Mouse (Mus musculus) 3134 (cell line): ENCODE data around the gene Tram2.

Experiments
- DNase-seq: peaks from one replicate; pipeline ENCODE4 v3.0.0-alpha.2; 2011; ENCODE audit warnings: low spot score; ENCODE audit not compliant: insufficient read length; ENCODE audit errors: extremely low read depth

The Tram2 gene

GRCm38 (mm10) chr1:20984103-20984502, 94.9 kb downstream of the Tram2 start:
- no peak for DNase-seq

GRCm38 (mm10) chr1:20981764-20982163, 97.3 kb downstream of the Tram2 start:
- no peak for DNase-seq

- DNase-seq, result no peak
Measured at GRCm38 (mm10) chr1:20980553-20980952, 98.5 kb downstream of the Tram2 start.

- DNase-seq, result no peak
Measured at GRCm38 (mm10) chr1:20974341-20975135, 104.5 kb downstream of the Tram2 start.

GRCm38 (mm10) chr1:20973389-20973788, 105.6 kb downstream of the Tram2 start:
- no peak for DNase-seq

- DNase-seq, result no peak
Measured at GRCm38 (mm10) chr1:20969642-20970041, 109.4 kb downstream of the Tram2 start.

- DNase-seq, result no peak
Measured at GRCm38 (mm10) chr1:20954876-20955275, 124.2 kb downstream of the Tram2 start.

GRCm38 (mm10) chr1:20951799-20952198, 127.2 kb downstream of the Tram2 start:
- DNase-seq, result no peak

GRCm38 (mm10) chr1:20951300-20951763, 127.7 kb downstream of the Tram2 start, which contains the start of gene Efhc1:
Efhc1 (plus strand) TSS chr1:20951626.
- DNase-seq, result no peak
